ENCODE assay signal across 14 mouse cellular contexts in genomic region chr2:105683771-105684410, GRCm38 (mm10). TPM values are rescaled to one million over a fixed set of nuclear protein-coding genes. Genes with fewer than 3 reads are reported as not detected.
A peak's percentile ranks its signal among the peaks of the same experiment; 100 is the strongest.
DNase-seq lines count a peak whose midpoint lies in the region; ATAC-seq lines count a peak whose summit lies in the region.
"Had no signal": no experiment of that assay in that cellular context is flagged by ENCODE, and none has a peak within 500 bp of the region (broad histone marks: within the 10 kb centered on the region; RNA-seq: fewer than 3 reads in every experiment).

No protein-coding gene starts in this region.

- peak; percentile 51 for DNase-seq in intestine, embryonic 14.5 days (ENCODE audit: low spot score)
- DNase-seq in cerebellum, postnatal 10 days = peak; percentile 73 to 75
- no peak for DNase-seq in B cell, adult 2 months
- no peak for DNase-seq in right cerebral cortex, postnatal 25 days
- DNase-seq in layer of hippocampus, postnatal 36 days = no peak
- DNase-seq: gastrocnemius, postnatal 10 days; thymus, postnatal 25 days had no signal

- no peaks in the 10 kb centered on the region for H3K9me3 ChIP-seq in intestine, embryonic 14.5 days (ENCODE audit: control insufficient read depth, low read length)
- no peaks in the 10 kb centered on the region for H3K9me3 ChIP-seq in intestine, embryonic 15.5 days
- no peaks in the 10 kb centered on the region for H3K9me3 ChIP-seq in forebrain, embryonic 15.5 days
- no peaks in the 10 kb centered on the region for H3K9me3 ChIP-seq in midbrain, embryonic 13.5 days
- H3K9me3 ChIP-seq: heart, embryonic 12.5 days; limb, embryonic 13.5 days; lung, embryonic 15.5 days had no signal

- WGBS in intestine, embryonic 14.5 days = 2% methylated on average over 22 of the region's 22 CpGs
- 2% methylated on average over 22 of the region's 22 CpGs for WGBS in intestine, embryonic 15.5 days
- 27% methylated on average over 22 of the region's 22 CpGs for WGBS in forebrain, embryonic 15.5 days
- 4% methylated on average over 22 of the region's 22 CpGs for WGBS in midbrain, embryonic 13.5 days

- H3K27ac ChIP-seq in intestine, embryonic 14.5 days (ENCODE audit: low read depth) = no peak overlapping the region
- H3K27ac ChIP-seq in intestine, embryonic 15.5 days = no peak overlapping the region
- no peak overlapping the region for H3K27ac ChIP-seq in forebrain, embryonic 15.5 days (replicated peaks)
- no peak overlapping the region for H3K27ac ChIP-seq in midbrain, embryonic 13.5 days
- H3K27ac ChIP-seq: limb, embryonic 13.5 days; lung, embryonic 15.5 days had no signal

- H3K4me1 ChIP-seq in intestine, embryonic 14.5 days (replicated peaks; ENCODE audit: control insufficient read depth, insufficient read depth, low read length) = no peaks in the 10 kb centered on the region
- no peaks in the 10 kb centered on the region for H3K4me1 ChIP-seq in intestine, embryonic 15.5 days (replicated peaks)
- peaks cover 56% of the 10 kb centered on the region for H3K4me1 ChIP-seq in forebrain, embryonic 15.5 days
- peaks cover 36% of the 10 kb centered on the region for H3K4me1 ChIP-seq in midbrain, embryonic 13.5 days (replicated peaks)

- peaks cover 100% of the 10 kb centered on the region for H3K27me3 ChIP-seq in intestine, embryonic 14.5 days (replicated peaks; ENCODE audit: control insufficient read depth, insufficient read depth, low read length)
- peaks cover 90% of the 10 kb centered on the region for H3K27me3 ChIP-seq in intestine, embryonic 15.5 days (replicated peaks)
- H3K27me3 ChIP-seq in forebrain, embryonic 15.5 days = peaks cover 16% of the 10 kb centered on the region
- peaks cover 94% of the 10 kb centered on the region for H3K27me3 ChIP-seq in midbrain, embryonic 13.5 days

- H3K9ac ChIP-seq in intestine, embryonic 14.5 days (ENCODE audit: low read length) = no peak overlapping the region
- H3K9ac ChIP-seq in intestine, embryonic 15.5 days = no peak overlapping the region
- H3K9ac ChIP-seq in forebrain, embryonic 15.5 days (replicated peaks) = no peak overlapping the region; the same call in 1 of the 2 replicates
- H3K9ac ChIP-seq in midbrain, embryonic 13.5 days (replicated peaks) = peak overlapping the region; percentile 28; the same call in 1 of the 2 replicates
- H3K9ac ChIP-seq: heart, embryonic 12.5 days; limb, embryonic 13.5 days; lung, embryonic 15.5 days had no signal

- H3K4me3 ChIP-seq in intestine, embryonic 14.5 days (ENCODE audit: low read depth, low read length) = no peak overlapping the region
- H3K4me3 ChIP-seq in intestine, embryonic 15.5 days (replicated peaks) = no peak overlapping the region
- peak overlapping the region; percentile 10; the same call in 1 of the 2 replicates for H3K4me3 ChIP-seq in forebrain, embryonic 15.5 days
- H3K4me3 ChIP-seq in midbrain, embryonic 13.5 days (replicated peaks) = peak overlapping the region; percentile 23
- H3K4me3 ChIP-seq: heart, embryonic 12.5 days; limb, embryonic 13.5 days; lung, embryonic 15.5 days had no signal

- no peak overlapping the region for H3K4me2 ChIP-seq in intestine, embryonic 14.5 days (ENCODE audit: low read length)
- no peak overlapping the region for H3K4me2 ChIP-seq in intestine, embryonic 15.5 days (replicated peaks)
- H3K4me2 ChIP-seq in forebrain, embryonic 15.5 days (replicated peaks) = peak overlapping the region; percentile 38
- H3K4me2 ChIP-seq in midbrain, embryonic 13.5 days (replicated peaks) = peak overlapping the region; percentile 35
- H3K4me2 ChIP-seq: heart, embryonic 12.5 days; limb, embryonic 13.5 days; lung, embryonic 15.5 days had no signal

- ATAC-seq in intestine, embryonic 14.5 days (replicated peaks; ENCODE audit: low FRiP score, low TSS enrichment, low read depth) = no peak
- no peak for ATAC-seq in intestine, embryonic 15.5 days
- no peak for ATAC-seq in forebrain, embryonic 15.5 days (replicated peaks)
- no peak for ATAC-seq in midbrain, embryonic 13.5 days
- ATAC-seq: intestine, embryonic 16.5 days had no signal

- H3K36me3 ChIP-seq in intestine, embryonic 14.5 days (ENCODE audit: control insufficient read depth, insufficient read depth, low read length) = no peaks in the 10 kb centered on the region
- H3K36me3 ChIP-seq in intestine, embryonic 15.5 days = no peaks in the 10 kb centered on the region
- no peaks in the 10 kb centered on the region for H3K36me3 ChIP-seq in forebrain, embryonic 15.5 days
- H3K36me3 ChIP-seq in midbrain, embryonic 13.5 days = no peaks in the 10 kb centered on the region
- H3K36me3 ChIP-seq: heart, embryonic 12.5 days; limb, embryonic 13.5 days; lung, embryonic 15.5 days had no signal

RNA-seq across cellular contexts. Expression of gene Pax6, which starts 15.2 kb away (rescaled TPM):
- 0.19 and 2.2 TPM in 2 replicates for polyA plus RNA-seq in intestine, embryonic 14.5 days (2014; fragmentation: Nextera tagmentation; extraction: Ambion mirVana)
- 2.3 and 2.8 TPM in 2 replicates for polyA plus RNA-seq in intestine, embryonic 15.5 days (2015; fragmentation: Nextera tagmentation; extraction: Ambion mirVana)
- polyA plus RNA-seq in forebrain, embryonic 15.5 days (2015; fragmentation: Nextera tagmentation; extraction: Ambion mirVana) = 45.0 and 57.0 TPM in 2 replicates
- 39.9 and 40.9 TPM in 2 replicates for polyA plus RNA-seq in midbrain, embryonic 13.5 days (2015; fragmentation: Nextera tagmentation; extraction: Ambion mirVana)
- 1 to 10 TPM; 8.9 to 9.4 TPM for total RNA-seq in layer of hippocampus, postnatal 36 days (2021)
- total RNA-seq: gastrocnemius, postnatal 10 days had no signal
- polyA plus RNA-seq: lung, embryonic 15.5 days had no signal

Comparison
In these comparisons a context has a peak if more than half of its experiments do, and no peak if none do; other contexts are left out.
1. DNase-seq: peak in intestine, embryonic 14.5 days (single experiment) and cerebellum, postnatal 10 days (2 of 2); none in B cell, adult 2 months (0 of 2), right cerebral cortex, postnatal 25 days (single experiment) and layer of hippocampus, postnatal 36 days (0 of 2).
2. H3K4me2 ChIP-seq: peak in forebrain, embryonic 15.5 days (single experiment) and midbrain, embryonic 13.5 days (single experiment); none in intestine, embryonic 14.5 days (single experiment) and intestine, embryonic 15.5 days (single experiment).
3. H3K4me3 ChIP-seq: peak in forebrain, embryonic 15.5 days (single experiment) and midbrain, embryonic 13.5 days (single experiment); none in intestine, embryonic 14.5 days (single experiment) and intestine, embryonic 15.5 days (single experiment).
4. RNA of gene Pax6, which starts 15.2 kb away (polyA plus RNA-seq): 45.0 to 57.0 TPM in forebrain, embryonic 15.5 days and 39.9 to 40.9 TPM in midbrain, embryonic 13.5 days; 2.3 to 2.8 TPM in intestine, embryonic 15.5 days and 0.19 to 2.2 TPM in intestine, embryonic 14.5 days; every median in the first group is over 10 times any median in the second.